Mouse (Mus musculus) thymus, postnatal 0 days (tissue): ENCODE data around the gene Hoxd3. TPM values are rescaled to one million over a fixed set of nuclear protein-coding genes. Genes with fewer than 3 reads are reported as not detected.

Source experiments
- DNase-seq: peaks from one replicate; pipeline ENCODE4 v3.0.0-alpha.2; 2015; ENCODE audit warnings: low spot score
- microRNA counts: library from miRNA; unstranded; fragments of <30 nt; microRNA quantifications from one replicate; lab custom pipeline; 2015
- microRNA-seq: library from miRNA; unstranded; fragments of <30 nt; microRNA quantifications from one replicate; pipeline ENCODE4, GENCODE M21; 2016; ENCODE audit warnings: borderline number of aligned reads
- polyA plus RNA-seq: library from polyadenylated mRNA; unstranded; fragments of >200 nt; fragmentation: Nextera tagmentation; extraction: Ambion mirVana; gene quantifications from 2 replicates; pipeline ENCODE4 v1.2.1, GENCODE M21; 2015

Hoxd3 gene
- polyA plus RNA-seq, 1 experiment from 2014 or later, result 0.10 TPM

GRCm38 (mm10) chr2:74774359-74774758 is 62.6 kb downstream of the Hoxd3 start:
- no peak for DNase-seq

DNA sequence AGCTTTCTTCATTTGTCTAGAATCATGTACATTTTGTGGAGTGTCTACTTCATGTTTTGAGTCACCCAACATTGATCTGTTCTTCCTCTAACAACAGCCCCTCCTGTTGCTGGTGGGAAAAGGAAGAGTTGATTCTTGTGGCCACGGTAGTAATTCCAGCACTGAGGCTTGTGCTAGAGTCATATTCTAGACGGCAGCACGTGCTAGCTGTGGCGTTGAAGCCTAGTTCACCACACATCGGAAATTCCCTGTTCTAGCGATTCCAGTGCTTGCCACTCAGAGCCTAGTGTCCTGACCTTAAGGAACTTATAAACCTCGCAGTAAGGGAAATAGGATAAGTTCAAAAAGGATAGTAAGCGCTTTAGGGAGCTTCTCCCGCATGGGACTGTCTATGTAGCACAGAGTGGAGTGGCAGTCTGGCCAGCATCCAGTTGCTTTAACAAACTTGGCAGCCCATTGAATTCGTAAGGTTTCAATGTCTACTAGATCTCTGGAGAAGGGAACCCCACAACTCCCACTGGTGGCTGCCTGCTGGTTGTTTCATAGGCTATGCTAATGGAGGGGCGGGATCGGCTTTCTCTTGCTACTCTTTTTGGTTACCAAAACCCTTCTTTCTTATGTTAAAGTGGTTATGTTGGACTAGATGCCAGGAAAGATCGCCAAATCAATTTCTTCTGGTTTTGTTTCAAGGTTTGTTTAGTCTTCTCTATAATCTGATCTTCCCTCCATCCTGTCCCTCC is 66.0 kb downstream of the Hoxd3 start:
- no peak for DNase-seq

DNA sequence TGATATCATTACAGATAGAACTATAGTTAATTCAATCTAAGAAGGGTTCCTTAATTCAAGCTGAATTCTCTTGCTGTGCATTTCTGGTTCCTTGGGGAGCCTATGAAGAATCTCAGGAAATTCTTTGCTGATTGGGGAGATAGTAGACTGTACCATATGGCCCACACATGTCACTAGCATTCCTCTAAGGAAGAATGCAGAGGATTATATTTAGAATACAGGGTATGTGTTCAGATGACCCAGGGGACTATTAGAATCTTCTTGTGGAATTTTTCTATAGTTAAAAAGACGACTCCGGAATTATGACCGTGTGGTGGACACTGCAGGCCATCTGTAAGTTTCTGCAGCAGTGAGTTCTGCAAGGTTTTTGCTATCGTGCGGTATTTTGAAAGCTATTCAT is 69.7 kb downstream of the Hoxd3 start:
- DNase-seq, result no peak

DNA sequence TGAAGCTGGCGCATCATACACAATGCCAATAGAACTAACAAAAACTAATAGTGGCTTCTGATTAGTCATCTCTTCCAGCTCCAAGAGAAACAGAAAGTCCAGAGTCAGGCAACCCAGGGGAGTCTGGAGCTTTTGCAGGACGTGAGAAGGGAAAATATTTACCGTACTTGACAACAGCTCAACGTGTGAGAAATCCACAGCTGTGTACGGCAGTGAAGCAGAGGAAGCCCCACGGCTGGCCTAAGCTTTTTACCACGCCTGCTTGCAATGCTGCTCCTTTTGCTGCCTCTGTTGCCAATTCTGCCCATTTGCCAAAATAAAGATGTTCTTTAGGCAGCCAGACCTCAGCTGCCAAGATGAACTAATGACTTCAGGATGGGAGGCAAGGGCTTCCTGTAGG is 83.8 kb downstream of the Hoxd3 start:
- no peak for DNase-seq

MicroRNAs encoded within 50 kb of the gene (microRNA counts, 519-probe panel; counts per million panel counts)
- microRNA mmu-miR-10b (lab: Ali Mortazavi, UCI), result 473 counts per million, percentile 71 among the panel's probes with 10 or more counts

Small RNA genes lying within 50 kb of the gene (microRNA-seq; reads per million reads assigned to microRNA genes)
- gene Gm44463 (not detected), gene Mir10b (2,899 reads per million, percentile 80 among the genes with 10 or more reads in this experiment)

Other genes starting within 250 kb of the Hoxd3 start
- gene Lnpk, start 132.5 kb upstream of the Hoxd3 start, polyA plus RNA-seq, result 26.0 and 32.7 TPM in 2 replicates
- not detected in 2 replicates for gene Evx2, start 52.4 kb upstream of the Hoxd3 start, polyA plus RNA-seq
- not detected in 2 replicates for gene Hoxd13, start 43.6 kb upstream of the Hoxd3 start, polyA plus RNA-seq
- not detected in 2 replicates for gene Hoxd12, start 36.9 kb upstream of the Hoxd3 start, polyA plus RNA-seq
- not detected in 2 replicates for gene Hoxd11, start 32.4 kb upstream of the Hoxd3 start, polyA plus RNA-seq
- gene Hoxd10, start 20.0 kb upstream of the Hoxd3 start, polyA plus RNA-seq, result 0.14 TPM in 1 of 2 replicates, not detected in the other
- gene Hoxd9, start 14.2 kb upstream of the Hoxd3 start, polyA plus RNA-seq, result 0.28 and 0.52 TPM in 2 replicates
- 0.72 and 0.73 TPM in 2 replicates for gene Hoxd8, start 7.3 kb upstream of the Hoxd3 start, polyA plus RNA-seq
- gene Hoxd4, start within 50 bp of the Hoxd3 start, polyA plus RNA-seq, result 0.17 TPM in 1 of 2 replicates, not detected in the other
- not detected in 2 replicates for gene Gm28230, start 14.8 kb downstream of the Hoxd3 start, polyA plus RNA-seq
- not detected in 2 replicates for gene Hoxd1, start 51.1 kb downstream of the Hoxd3 start, polyA plus RNA-seq
- gene Mtx2, start 113.9 kb downstream of the Hoxd3 start, polyA plus RNA-seq, result 92.9 and 95.3 TPM in 2 replicates